Mouse (Mus musculus): ENCODE results near the gene Map4k1.

The Map4k1 gene

GRCm38 (mm10) chr7:29026195-29026594 lies 44.3 kb downstream of the Map4k1 start:
- no peak for DNase-seq (ENCODE audit: low spot score)

- DNase-seq (ENCODE audit: low spot score) = no peak
These were observed 45.0 kb downstream of the Map4k1 start for GRCm38 (mm10) chr7:29026811-29027210.

- DNase-seq (ENCODE audit: low spot score) = no peak
These were observed 46.9 kb downstream of the Map4k1 start for GRCm38 (mm10) chr7:29028761-29029160.

- peak; percentile 30 for DNase-seq (ENCODE audit: low spot score)
These were observed 48.1 kb downstream of the Map4k1 start for GRCm38 (mm10) chr7:29029690-29030656.

GRCm38 (mm10) chr7:29031641-29032040 lies 49.8 kb downstream of the Map4k1 start:
- no peak for DNase-seq (ENCODE audit: low spot score)

- no peak for DNase-seq (ENCODE audit: low spot score)
These were observed 50.8 kb downstream of the Map4k1 start for GRCm38 (mm10) chr7:29032685-29033084.

GRCm38 (mm10) chr7:29037261-29037660 lies 55.4 kb downstream of the Map4k1 start:
- no peak for DNase-seq (ENCODE audit: low spot score)

GRCm38 (mm10) chr7:29039604-29039984 lies 57.7 kb downstream of the Map4k1 start:
- DNase-seq (ENCODE audit: low spot score) = peak; percentile 78

GRCm38 (mm10) chr7:29039985-29040661 lies 58.3 kb downstream of the Map4k1 start:
- DNase-seq (ENCODE audit: low spot score) = no peak

GRCm38 (mm10) chr7:29041194-29041593 lies 59.3 kb downstream of the Map4k1 start:
- DNase-seq (ENCODE audit: low spot score) = no peak

GRCm38 (mm10) chr7:29043016-29043673 lies 61.3 kb downstream of the Map4k1 start:
- DNase-seq (ENCODE audit: low spot score) = no peak

GRCm38 (mm10) chr7:29043674-29044057 lies 61.8 kb downstream of the Map4k1 start:
- no peak for DNase-seq (ENCODE audit: low spot score)

- no peak for DNase-seq (ENCODE audit: low spot score)
These were observed 62.5 kb downstream of the Map4k1 start for GRCm38 (mm10) chr7:29044302-29044701.

- DNase-seq (ENCODE audit: low spot score) = no peak
These were observed 64.7 kb downstream of the Map4k1 start for GRCm38 (mm10) chr7:29046533-29046932.

- no peak for DNase-seq (ENCODE audit: low spot score)
These were observed 66.2 kb downstream of the Map4k1 start for GRCm38 (mm10) chr7:29048070-29048469.

- no peak for DNase-seq (ENCODE audit: low spot score)
These were observed 66.8 kb downstream of the Map4k1 start for GRCm38 (mm10) chr7:29048615-29049014.

- no peak for DNase-seq (ENCODE audit: low spot score)
These were observed 68.9 kb downstream of the Map4k1 start for GRCm38 (mm10) chr7:29050797-29051196.

GRCm38 (mm10) chr7:29052821-29053220 lies 71.0 kb downstream of the Map4k1 start:
- DNase-seq (ENCODE audit: low spot score) = no peak

Data from spleen, adult 12 weeks (tissue).